Mouse (Mus musculus) layer of hippocampus, adult 9-11 months (tissue): ENCODE data around the gene 4931423N10Rik.
A peak's percentile ranks its signal among the peaks of the same experiment; 100 is the strongest.
"Not testable (repeated sequence)": the region's sequence is repeated elsewhere in the genome, so short reads cannot be mapped to it uniquely, and the experiment has no call there.

Experiments
- DNase-seq: peaks from one replicate; pipeline ENCODE4 v3.0.0; 2022

The 4931423N10Rik gene

DNA sequence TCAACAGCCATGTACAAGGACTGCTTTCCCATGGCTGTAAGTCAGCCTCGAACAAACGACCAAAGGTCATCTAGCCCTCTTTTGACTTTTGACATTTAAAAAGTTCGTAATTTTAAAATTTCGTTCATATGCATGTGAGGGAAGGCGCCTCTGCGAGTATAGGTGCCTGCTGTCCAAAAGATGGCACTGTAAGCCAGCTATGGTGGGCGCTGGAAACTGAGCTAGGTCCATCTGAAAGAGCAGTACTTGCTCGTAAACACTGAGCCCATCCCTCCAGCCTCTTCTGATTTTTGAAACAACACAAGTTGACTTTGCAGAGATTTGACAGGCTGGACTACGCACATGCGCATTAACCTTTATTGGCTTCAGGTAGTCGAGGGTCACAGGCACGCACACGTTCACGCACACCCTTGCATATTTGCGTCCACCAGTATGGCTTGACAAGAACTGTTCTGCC is at the start of gene 4931423N10Rik:
4931423N10Rik (plus strand) TSS at position 407 of the 457 bp plus-strand sequence.
- no peak for DNase-seq

DNA sequence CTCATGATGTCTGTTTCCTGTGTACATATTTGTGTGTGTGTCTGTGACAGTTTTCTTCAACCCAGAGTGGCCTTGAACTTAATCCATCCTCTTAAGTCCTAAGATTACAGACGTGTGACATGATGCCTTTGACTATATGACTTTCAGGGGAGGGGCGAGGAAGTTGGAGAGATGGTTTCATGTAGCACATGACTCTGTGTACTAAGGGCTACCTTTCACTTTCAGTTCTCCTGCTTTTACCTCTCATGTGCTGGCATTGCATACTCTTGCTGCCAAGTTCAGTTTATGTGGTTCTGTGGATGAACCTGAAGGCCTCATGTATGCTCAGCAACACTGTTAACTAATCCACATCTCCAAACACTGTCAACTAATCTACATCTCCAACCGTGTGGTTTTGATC is 35.0 kb upstream of the 4931423N10Rik start:
- DNase-seq = no peak

DNA sequence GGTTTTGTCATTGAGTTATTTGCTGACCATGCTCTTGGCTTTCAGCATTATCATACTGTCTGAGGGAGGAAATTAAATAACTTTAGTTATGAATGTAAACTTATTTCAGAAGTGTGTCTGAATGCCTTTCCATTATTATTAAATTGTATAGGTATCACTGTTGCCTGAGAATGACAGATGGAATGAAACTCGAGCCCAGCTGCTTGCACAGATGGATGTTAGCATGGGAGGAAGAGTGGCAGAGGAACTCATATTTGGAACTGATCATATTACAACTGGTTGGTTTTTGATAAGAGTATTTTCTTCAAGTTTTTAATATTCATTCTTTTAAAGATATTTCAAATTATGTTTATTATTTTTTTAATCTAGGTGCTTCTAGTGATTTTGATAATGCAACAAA is 12.9 kb upstream of the 4931423N10Rik start:
- DNase-seq = peak; percentile 35

DNA sequence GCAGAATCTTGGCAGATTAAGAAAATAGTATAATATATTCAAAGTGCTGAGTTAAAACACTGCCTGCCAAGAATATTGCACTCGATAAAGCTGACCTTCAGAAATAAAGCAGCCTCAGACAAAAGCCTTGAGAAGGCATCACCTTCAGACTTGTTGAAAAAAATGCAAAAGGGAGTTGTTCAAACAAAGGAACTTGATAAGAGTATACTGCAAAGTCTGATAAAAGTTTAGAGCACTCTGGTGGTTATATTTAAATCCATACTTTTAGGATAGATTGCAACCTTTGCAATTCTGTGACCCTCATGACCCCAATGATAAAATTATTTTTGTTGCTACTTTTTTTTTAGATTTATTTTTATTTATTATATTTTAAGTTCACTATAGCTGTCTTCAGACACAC is 6.2 kb upstream of the 4931423N10Rik start:
- DNase-seq = no peak

DNA sequence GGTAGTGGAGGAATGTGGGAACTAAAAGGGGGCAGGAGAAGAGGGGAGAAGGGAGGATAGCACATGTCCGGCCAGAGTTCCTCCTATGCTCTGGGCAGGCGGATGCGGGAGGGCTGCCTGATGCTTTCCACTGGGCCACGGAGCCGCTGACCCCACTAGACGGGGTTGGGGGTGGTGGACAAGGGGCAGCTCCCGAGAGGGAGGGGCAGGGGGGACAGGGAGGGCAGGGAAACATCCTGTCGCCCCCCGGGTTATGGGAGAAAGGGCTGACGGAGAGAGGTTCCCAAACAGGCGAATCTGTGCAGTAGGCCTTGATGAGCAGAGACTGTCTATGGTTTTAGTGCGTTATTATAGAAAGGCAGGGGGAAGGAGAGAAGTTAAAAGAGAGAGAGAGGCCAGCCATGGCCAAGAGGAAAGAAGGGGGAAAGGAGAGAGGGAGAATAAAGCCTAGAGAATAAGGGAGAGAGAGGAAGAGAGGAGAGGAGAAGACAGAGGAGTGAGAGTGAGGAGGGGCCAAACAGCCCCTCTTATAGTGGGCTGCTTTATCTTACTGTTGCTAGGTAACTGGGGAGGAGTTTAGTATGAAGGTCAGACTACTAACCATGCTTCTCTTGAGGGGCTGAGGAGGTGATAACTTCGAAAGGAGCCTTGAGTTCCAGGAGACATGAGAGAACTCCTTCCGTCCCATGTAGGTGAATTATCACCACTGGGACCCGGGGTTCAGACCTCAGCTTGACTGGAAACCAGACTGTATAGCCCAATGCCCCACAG is 4.2 kb upstream of the 4931423N10Rik start:
- DNase-seq = no peak

DNA sequence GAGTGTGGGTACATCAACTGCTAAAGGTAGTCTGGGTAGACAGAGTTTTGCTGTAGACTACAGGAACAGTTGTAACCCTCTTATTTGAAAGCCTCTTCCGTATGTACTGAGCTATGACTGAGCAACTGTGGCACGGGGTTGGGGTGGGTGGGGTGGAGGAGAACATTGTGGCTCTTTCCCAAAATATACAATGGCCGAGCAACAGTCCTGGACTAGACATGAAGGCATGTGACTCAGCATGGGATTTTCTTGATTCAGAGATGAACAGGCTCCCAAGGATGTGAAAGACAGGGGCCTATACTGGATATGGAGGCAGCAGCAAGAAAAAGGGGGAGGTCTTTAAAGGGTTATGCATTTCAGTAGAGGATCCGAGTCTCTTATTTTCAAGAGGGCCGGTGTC is 6.4 kb downstream of the 4931423N10Rik start:
- DNase-seq = no peak

DNA sequence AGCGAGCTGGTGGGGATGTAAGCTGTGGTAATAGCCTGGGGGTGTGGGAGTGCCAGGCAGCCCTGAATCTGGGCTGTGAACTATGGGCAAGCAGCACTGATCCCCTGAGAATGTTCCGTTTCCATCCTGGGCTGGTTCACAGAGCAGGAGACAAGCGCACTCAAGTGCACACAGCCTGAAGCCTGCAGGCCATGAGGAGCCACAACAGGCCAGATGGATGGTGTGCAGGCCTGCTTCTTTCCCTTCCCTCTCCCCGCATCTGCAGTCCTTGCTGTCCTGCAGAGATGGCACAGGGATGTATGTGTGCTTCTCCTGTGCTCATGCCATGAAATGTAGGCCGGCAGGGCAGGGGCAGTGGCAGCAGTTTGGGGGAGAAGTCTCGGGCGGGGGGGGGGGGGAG is 17.9 kb downstream of the 4931423N10Rik start:
- DNase-seq = no peak

DNA sequence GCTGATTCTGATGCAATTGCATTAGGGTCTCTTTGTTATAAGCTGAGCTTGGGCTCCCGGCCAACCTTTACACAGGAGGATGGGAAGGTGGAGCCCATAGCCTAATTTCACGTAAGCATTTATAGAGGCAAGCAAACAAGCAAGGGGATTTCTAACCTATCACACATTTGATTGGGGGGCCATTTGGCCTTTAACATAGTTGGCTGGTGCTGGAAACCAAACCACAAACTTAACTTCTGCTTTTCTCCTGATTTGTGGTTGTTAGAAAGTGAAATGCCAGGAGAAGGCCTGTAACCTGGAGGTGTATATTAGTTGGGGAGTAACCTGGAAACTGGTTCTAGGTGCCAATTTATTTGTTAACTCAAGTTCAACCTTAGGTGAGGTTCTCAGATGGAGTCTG is 21.2 kb downstream of the 4931423N10Rik start:
- DNase-seq = no peak

DNA sequence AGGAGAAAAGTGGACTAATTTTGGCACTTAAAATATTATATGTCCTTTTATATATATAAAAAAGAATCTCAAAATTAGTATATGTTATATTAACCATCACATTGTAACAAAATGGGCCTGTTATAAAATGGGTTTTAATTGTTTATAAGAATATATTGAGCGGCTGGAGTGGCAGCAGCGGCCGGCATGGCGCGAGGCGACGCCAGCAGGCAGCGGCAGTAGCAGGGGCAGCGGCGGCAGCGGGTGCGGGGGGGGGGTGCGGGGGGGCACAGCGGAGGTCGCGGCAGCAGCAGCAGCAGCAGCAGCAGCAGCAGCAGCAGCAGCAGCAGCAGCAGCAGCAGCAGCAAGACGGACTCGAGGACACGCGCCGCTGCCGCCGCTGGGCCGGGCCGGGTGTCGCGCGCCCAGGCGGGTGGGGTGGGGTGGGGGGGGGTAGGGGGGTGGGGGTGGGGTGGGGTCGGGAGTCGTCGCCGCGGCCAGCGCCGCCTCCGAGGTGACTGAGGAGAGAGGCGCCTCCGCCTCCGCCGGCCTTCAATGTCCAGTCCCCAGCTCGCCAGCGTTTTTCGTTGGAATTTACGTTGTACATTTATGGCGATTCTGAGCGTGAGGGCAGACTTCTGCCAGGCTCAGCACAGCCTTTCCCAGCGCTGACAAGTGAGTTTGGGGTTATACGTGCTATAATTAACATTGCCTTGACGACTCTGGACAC is 26.9 kb downstream of the 4931423N10Rik start:
- no peak for DNase-seq

DNA sequence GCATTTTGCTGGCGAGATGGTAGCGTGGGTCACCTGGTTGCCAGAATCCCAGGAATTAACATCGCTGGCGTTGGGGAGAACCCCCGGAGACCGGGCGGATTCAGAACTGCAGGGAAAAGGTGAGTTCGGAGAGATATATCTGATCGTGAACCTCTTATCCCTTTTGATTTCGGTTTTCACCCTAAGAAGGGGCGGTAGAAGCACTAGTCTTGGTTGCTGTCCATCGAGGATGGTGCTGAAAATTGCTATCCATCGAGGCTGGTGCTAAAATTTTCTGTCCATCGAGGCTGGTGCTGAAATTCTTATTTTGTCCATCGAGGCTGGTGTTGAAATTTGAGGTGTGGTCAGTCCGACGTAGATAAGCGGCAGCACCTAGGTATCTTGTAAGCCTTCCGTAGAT is 83.7 kb downstream of the 4931423N10Rik start:
- not testable (repeated sequence) for DNase-seq

DNA sequence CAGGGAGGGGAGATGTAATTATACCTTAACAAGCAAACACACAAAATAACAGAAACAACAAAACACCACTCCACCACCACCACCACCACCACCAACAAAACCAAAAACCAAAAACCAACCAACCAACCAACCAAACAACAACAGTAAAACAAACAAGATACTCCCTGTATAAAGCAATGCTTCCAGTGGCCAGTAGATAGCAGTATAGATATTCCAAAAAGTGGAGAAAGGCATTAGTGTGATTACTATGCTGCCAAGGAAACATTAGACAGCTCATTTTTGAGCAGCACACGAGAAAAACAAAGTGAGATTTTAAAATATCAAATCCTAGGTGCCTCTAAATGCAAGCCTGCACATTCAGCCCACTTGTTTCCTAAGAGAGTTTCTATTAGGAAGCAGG is 107.6 kb downstream of the 4931423N10Rik start:
- DNase-seq = no peak
